Mouse (Mus musculus): ENCODE results near the gene Gpr62. TPM values are rescaled to one million over a fixed set of nuclear protein-coding genes. Genes with fewer than 3 reads are reported as not detected.

Gpr62 gene
- total and polyA plus RNA-seq, 3 experiments = 0.04 to 0.11 TPM; not detected in 1

- dilution Hi-C loops (cut with MboI; ENCODE audit: extremely low pct_ligation_motif_present, extremely low pct_unique_long_range_greater_than_20kb, low sequenced_read_pairs) (no loop called here), in situ Hi-C loops (cut with MboI; ENCODE audit: low pct_ligation_motif_present, low pct_unique_long_range_greater_than_20kb, low sequenced_read_pairs) (no loop called here)
- Histone ChIP-seq H3K4me2 (ENCODE audit: insufficient read depth, low read depth, poor library complexity, severe bottlenecking) (no peak overlapping the region), H3K9me3 (replicated peaks; ENCODE audit: low read length) (no peaks in the 10 kb centered on the region), H3K27ac (ENCODE audit: insufficient read depth, low read depth) (no peak overlapping the region), H3K4me1 (ENCODE audit: control insufficient read depth in 1 of 2, insufficient read depth in 2 of 2) (peaks cover 0 to 32% of the 10 kb centered on the region in 2 experiments; a peak in 3 of 4 replicates), H3K9ac (ENCODE audit: insufficient read depth, low read depth) (no peak overlapping the region), H3K79me2 (replicated peaks; ENCODE audit: control insufficient read depth, extremely low read depth, insufficient read depth, poor library complexity, severe bottlenecking) (no peaks in the 10 kb centered on the region), H3K27me3 (replicated peaks) (no peaks in the 10 kb centered on the region), H3K36me3 (replicated peaks in 1 of 2; ENCODE audit: control insufficient read depth in 1 of 2, insufficient read depth in 1 of 2, low read length in 1 of 2) (peaks cover 2 to 39% of the 10 kb centered on the region in 2 experiments), H3K4me3 (replicated peaks in 1 of 3; ENCODE audit: low read depth in 2 of 3, low read length in 2 of 3, poor library complexity in 1 of 3) (no peak overlapping the region)
- TF ChIP-seq ZMIZ1 (IDR thresholded peaks at IDR 0.05; ENCODE audit: low read depth, low read length) (no peak), BHLHE40 (IDR thresholded peaks at IDR 0.05; ENCODE audit: low read depth, low read length) (no peak), TCF12 (IDR thresholded peaks at IDR 0.05; ENCODE audit: low read depth, low read length) (no peak), ZNF384 (IDR thresholded peaks at IDR 0.05; ENCODE audit: low read depth, low read length) (no peak), RAD21 (IDR thresholded peaks at IDR 0.05; ENCODE audit: low read depth, low read length) (no peak), SIN3A (IDR thresholded peaks at IDR 0.05; ENCODE audit: low read length) (no peak), UBTF (IDR thresholded peaks at IDR 0.05; ENCODE audit: low read depth, low read length) (no peak), IRF4 (IDR thresholded peaks at IDR 0.05; ENCODE audit: low read depth, low read length) (no peak), ZC3H11A (IDR thresholded peaks at IDR 0.05; ENCODE audit: low read depth, low read length) (no peak), CHD1 (IDR thresholded peaks at IDR 0.05; ENCODE audit: low read depth, low read length) (no peak), SMC3 (IDR thresholded peaks at IDR 0.05; ENCODE audit: low read depth, low read length) (no peak), RCOR1 (conservative IDR thresholded peaks at IDR 0.05; ENCODE audit: low read depth, low read length) (no peak), EP300 (IDR thresholded peaks at IDR 0.05; ENCODE audit: low read length) (no peak), NRF1 (IDR thresholded peaks at IDR 0.05; ENCODE audit: low read depth, low read length) (no peak), MAZ (IDR thresholded peaks at IDR 0.05; ENCODE audit: low read depth, low read length) (no peak), MYC (IDR thresholded peaks at IDR 0.05; ENCODE audit: low read depth, low read length) (no peak), ELF1 (IDR thresholded peaks at IDR 0.05; ENCODE audit: low read depth, low read length) (no peak), HCFC1 (IDR thresholded peaks at IDR 0.05; ENCODE audit: low read depth, low read length) (no peak)
- no peak for DNase-seq (ENCODE audit: extremely low read depth)
These were observed 5.4 kb upstream of the Gpr62 start for GRCm38 (mm10) chr9:106470991-106471750.

DNA sequence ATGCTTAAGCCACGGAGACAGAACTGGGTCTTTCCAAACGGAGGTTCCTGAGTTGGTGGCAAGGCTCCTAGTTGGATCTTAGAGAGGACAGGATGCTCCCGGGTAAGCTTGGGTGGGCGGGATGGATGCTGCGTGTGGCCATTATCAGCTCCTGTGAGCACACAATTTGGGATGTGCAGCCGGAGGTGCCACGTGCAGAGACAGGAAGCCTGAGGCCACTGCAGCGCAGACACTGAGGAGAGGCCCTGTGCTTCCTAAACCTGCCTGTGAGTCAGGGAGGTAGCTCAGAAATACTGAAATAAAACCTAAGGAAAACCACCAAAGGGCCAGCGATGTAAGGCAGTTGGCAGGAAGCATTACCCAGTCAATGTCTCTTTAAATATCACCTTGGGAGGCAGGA is 4.0 kb upstream of the Gpr62 start:
- H3K79me2 ChIP-seq (replicated peaks; ENCODE audit: control insufficient read depth, extremely low read depth, insufficient read depth, poor library complexity, severe bottlenecking) = no peaks in the 10 kb centered on the region
- DNase-seq (ENCODE audit: extremely low read depth) = no peak
- in situ Hi-C loops (cut with MboI; ENCODE audit: low pct_ligation_motif_present, low pct_unique_long_range_greater_than_20kb, low sequenced_read_pairs) = no loop called here
- H3K27ac ChIP-seq (ENCODE audit: insufficient read depth, low read depth) = no peak overlapping the region
- H3K9me3 ChIP-seq (replicated peaks; ENCODE audit: low read length) = peaks cover 12% of the 10 kb centered on the region
- no peak for TF ChIP-seq CHD1 (IDR thresholded peaks at IDR 0.05; ENCODE audit: low read depth, low read length)
- no peak for TF ChIP-seq SIN3A (IDR thresholded peaks at IDR 0.05; ENCODE audit: low read length)
- TF ChIP-seq ZKSCAN1 (IDR thresholded peaks at IDR 0.05; ENCODE audit: borderline replicate concordance, low read depth, low read length) = no peak
- TF ChIP-seq MAZ (IDR thresholded peaks at IDR 0.05; ENCODE audit: low read depth, low read length) = no peak
- no peak for TF ChIP-seq E2F4 (IDR thresholded peaks at IDR 0.05; ENCODE audit: insufficient replicate concordance, low read depth, low read length)
- TF ChIP-seq POLR2A (IDR thresholded peaks at IDR 0.05; ENCODE audit: low read depth, low read length) = no peak
- no peak for TF ChIP-seq SMC3 (IDR thresholded peaks at IDR 0.05; ENCODE audit: low read depth, low read length)
- no peak for TF ChIP-seq KAT2A (IDR thresholded peaks at IDR 0.05; ENCODE audit: insufficient replicate concordance, low read length)
- no peak for TF ChIP-seq ETS1 (conservative IDR thresholded peaks at IDR 0.05; ENCODE audit: low read depth, low read length)
- no peak for TF ChIP-seq POLR2AphosphoS2 (IDR thresholded peaks at IDR 0.05; ENCODE audit: low read depth, low read length)
- TF ChIP-seq UBTF (IDR thresholded peaks at IDR 0.05; ENCODE audit: low read depth, low read length) = no peak
- no peak for TF ChIP-seq RAD21 (IDR thresholded peaks at IDR 0.05; ENCODE audit: low read depth, low read length)
- no peak for TF ChIP-seq MAFK (IDR thresholded peaks at IDR 0.05; ENCODE audit: insufficient replicate concordance, low read length)
- TF ChIP-seq NELFE (IDR thresholded peaks at IDR 0.05; ENCODE audit: low read depth, low read length) = no peak
- no peak for TF ChIP-seq HCFC1 (IDR thresholded peaks at IDR 0.05; ENCODE audit: low read depth, low read length)
- no peak for TF ChIP-seq MYC (IDR thresholded peaks at IDR 0.05; ENCODE audit: low read depth, low read length)
- TF ChIP-seq MAX (IDR thresholded peaks at IDR 0.05; ENCODE audit: low read length) = no peak
- no peak for TF ChIP-seq JUN (IDR thresholded peaks at IDR 0.05; ENCODE audit: insufficient read depth, low read depth, low read length)
- no peak for TF ChIP-seq NRF1 (IDR thresholded peaks at IDR 0.05; ENCODE audit: low read depth, low read length)
- H3K4me2 ChIP-seq (ENCODE audit: insufficient read depth, low read depth, poor library complexity, severe bottlenecking) = no peak overlapping the region
- peaks cover 0 to 26% of the 10 kb centered on the region in 2 experiments; a peak in 3 of 4 replicates for H3K4me1 ChIP-seq (ENCODE audit: control insufficient read depth in 1 of 2, insufficient read depth in 2 of 2)
- H3K4me3 ChIP-seq (replicated peaks in 1 of 3; ENCODE audit: low read depth in 2 of 3, low read length in 2 of 3, poor library complexity in 1 of 3) = no peak overlapping the region
- no peak overlapping the region for H3K9ac ChIP-seq (ENCODE audit: insufficient read depth, low read depth)
- no peaks in the 10 kb centered on the region for H3K27me3 ChIP-seq (replicated peaks)
- dilution Hi-C loops (cut with MboI; ENCODE audit: extremely low pct_ligation_motif_present, extremely low pct_unique_long_range_greater_than_20kb, low sequenced_read_pairs) = no loop called here
- peaks cover 12 to 53% of the 10 kb centered on the region in 2 experiments for H3K36me3 ChIP-seq (replicated peaks in 1 of 2; ENCODE audit: control insufficient read depth in 1 of 2, insufficient read depth in 1 of 2, low read length in 1 of 2)

Measured in CH12.LX (cell line).